Mouse (Mus musculus): ENCODE measurements around the gene A630023A22Rik.

- TF ChIP-seq CTCF (IDR thresholded peaks at IDR 0.05) = no peak
- TF ChIP-seq EP300 (IDR thresholded peaks at IDR 0.05) = no peak
Observed at GRCm38 (mm10) chr14:34102601-34103000, at the start of gene A630023A22Rik.
